Mouse (Mus musculus): ENCODE data around the gene Kansl1l. TPM values are rescaled to one million over a fixed set of nuclear protein-coding genes. Genes with fewer than 3 reads are reported as not detected.

Gene Kansl1l
- polyA plus RNA-seq, 1 experiment = 14.5 TPM

GRCm38 (mm10) chr1:66820241-66820640 lies 2.9 kb upstream of the Kansl1l start:
- Histone ChIP-seq H3K4me3 (ENCODE audit: insufficient read depth, low read length) (no peak overlapping the region), H3K27ac (ENCODE audit: insufficient read depth, low read depth, low read length) (no peak overlapping the region), H3K4me1 (ENCODE audit: control insufficient read depth, insufficient read depth, low read length) (no peaks in the 10 kb centered on the region)
- no peak for TF ChIP-seq POLR2A (IDR thresholded peaks at IDR 0.05; ENCODE audit: borderline replicate concordance, low read depth, low read length)
- TF ChIP-seq CTCF (IDR thresholded peaks at IDR 0.05; ENCODE audit: low read depth, low read length) = no peak

DNA sequence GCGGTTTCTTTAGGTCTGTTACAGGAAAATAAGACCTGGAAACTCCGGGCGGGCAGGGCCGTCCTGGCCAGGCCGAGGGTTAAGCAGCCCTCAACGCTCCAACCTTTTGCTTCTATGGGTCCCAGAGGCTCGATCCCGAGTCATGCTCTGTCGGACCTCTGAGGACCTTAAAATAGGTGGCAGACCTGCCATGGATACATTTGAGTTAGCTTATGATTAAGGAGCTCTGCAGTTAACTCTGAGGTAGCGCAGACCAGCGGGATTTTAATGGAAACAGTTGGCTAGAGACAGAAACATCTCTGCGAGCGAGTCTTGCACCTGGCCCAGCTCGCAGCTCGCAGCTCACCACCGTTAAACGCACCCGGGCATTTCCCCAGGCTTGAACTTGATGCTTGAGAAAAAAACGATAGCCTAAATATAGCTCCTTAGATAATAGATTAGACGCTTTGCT lies 528 bp upstream of the Kansl1l start:
- peak overlapping the region; percentile 69 for H3K4me3 ChIP-seq (ENCODE audit: insufficient read depth, low read length)
- TF ChIP-seq POLR2A (IDR thresholded peaks at IDR 0.05; ENCODE audit: borderline replicate concordance, low read depth, low read length) = no peak
- no peak for TF ChIP-seq CTCF (IDR thresholded peaks at IDR 0.05; ENCODE audit: low read depth, low read length)
- H3K4me1 ChIP-seq (ENCODE audit: control insufficient read depth, insufficient read depth, low read length) = peaks cover 8% of the 10 kb centered on the region; the same call in 1 of the 2 replicates
- peak overlapping the region; percentile 9; the same call in 1 of the 2 replicates for H3K27ac ChIP-seq (ENCODE audit: insufficient read depth, low read depth, low read length)

- Histone ChIP-seq H3K4me1 (ENCODE audit: control insufficient read depth, insufficient read depth, low read length) (peaks cover 9% of the 10 kb centered on the region; the same call in 1 of the 2 replicates), H3K4me3 (ENCODE audit: insufficient read depth, low read length) (peak overlapping the region; percentile 76), H3K27ac (ENCODE audit: insufficient read depth, low read depth, low read length) (peak overlapping the region; percentile 95)
- no peak for TF ChIP-seq POLR2A (IDR thresholded peaks at IDR 0.05; ENCODE audit: borderline replicate concordance, low read depth, low read length)
- no peak for TF ChIP-seq CTCF (IDR thresholded peaks at IDR 0.05; ENCODE audit: low read depth, low read length)
These were observed 417 bp downstream of the Kansl1l start for GRCm38 (mm10) chr1:66816837-66817452.

DNA sequence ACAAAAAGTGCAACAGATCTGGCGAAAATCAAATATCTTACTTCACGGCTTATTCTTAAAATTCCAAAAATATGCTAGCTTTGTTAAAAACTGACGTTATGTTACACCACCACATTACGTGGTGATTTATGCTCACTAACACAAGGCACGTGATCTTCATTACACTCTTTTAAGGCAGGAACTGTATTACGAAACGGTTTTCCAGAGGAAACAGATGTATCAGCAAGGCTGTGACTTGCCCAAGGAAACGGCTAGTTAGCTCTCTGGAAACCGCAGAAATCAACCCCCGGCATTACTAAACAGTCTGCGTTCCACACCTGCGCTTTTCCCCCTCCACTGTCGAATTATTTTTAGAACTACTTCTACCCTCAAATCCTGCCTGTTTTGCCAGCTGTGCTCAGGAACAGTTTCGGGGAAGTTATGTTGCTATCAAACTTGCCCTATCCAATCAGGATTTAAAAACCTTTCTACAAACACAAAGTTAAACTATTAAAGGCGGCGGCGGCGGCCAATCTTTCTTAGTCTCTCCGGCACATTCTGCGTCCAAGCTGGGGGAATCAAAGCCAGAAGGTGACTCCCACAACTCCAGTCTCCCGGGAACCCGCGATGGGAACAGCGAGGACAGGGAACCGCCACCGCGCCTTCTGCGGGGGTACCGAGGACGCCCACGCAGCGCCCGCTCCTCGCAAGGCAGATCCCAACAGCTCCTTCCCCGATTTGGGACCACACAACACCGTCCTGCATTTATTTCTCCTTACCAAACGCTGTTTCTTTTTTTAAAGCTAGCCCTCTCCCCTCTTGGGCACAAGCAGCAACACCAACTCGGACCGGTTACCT lies 1.2 kb downstream of the Kansl1l start:
- TF ChIP-seq CTCF (IDR thresholded peaks at IDR 0.05; ENCODE audit: low read depth, low read length) (no peak), POLR2A (IDR thresholded peaks at IDR 0.05; ENCODE audit: borderline replicate concordance, low read depth, low read length) (no peak)
- Histone ChIP-seq H3K4me1 (ENCODE audit: control insufficient read depth, insufficient read depth, low read length) (peaks cover 9% of the 10 kb centered on the region; the same call in 1 of the 2 replicates), H3K4me3 (ENCODE audit: insufficient read depth, low read length) (peak overlapping the region; percentile 72), H3K27ac (ENCODE audit: insufficient read depth, low read depth, low read length) (peak overlapping the region; percentile 95)

GRCm38 (mm10) chr1:66814756-66815155 lies 2.6 kb downstream of the Kansl1l start:
- TF ChIP-seq CTCF (IDR thresholded peaks at IDR 0.05; ENCODE audit: low read depth, low read length) (no peak), POLR2A (IDR thresholded peaks at IDR 0.05; ENCODE audit: borderline replicate concordance, low read depth, low read length) (no peak)
- peaks cover 9% of the 10 kb centered on the region; the same call in 1 of the 2 replicates for H3K4me1 ChIP-seq (ENCODE audit: control insufficient read depth, insufficient read depth, low read length)
- H3K27ac ChIP-seq (ENCODE audit: insufficient read depth, low read depth, low read length) = peak overlapping the region; percentile 59
- peak overlapping the region; percentile 23 for H3K4me3 ChIP-seq (ENCODE audit: insufficient read depth, low read length)

GRCm38 (mm10) chr1:66813191-66813590 lies 4.2 kb downstream of the Kansl1l start:
- TF ChIP-seq CTCF (IDR thresholded peaks at IDR 0.05; ENCODE audit: low read depth, low read length) (no peak), POLR2A (IDR thresholded peaks at IDR 0.05; ENCODE audit: borderline replicate concordance, low read depth, low read length) (no peak)
- Histone ChIP-seq H3K4me3 (ENCODE audit: insufficient read depth, low read length) (no peak overlapping the region), H3K27ac (ENCODE audit: insufficient read depth, low read depth, low read length) (no peak overlapping the region), H3K4me1 (ENCODE audit: control insufficient read depth, insufficient read depth, low read length) (peaks cover 9% of the 10 kb centered on the region; the same call in 1 of the 2 replicates)

DNA sequence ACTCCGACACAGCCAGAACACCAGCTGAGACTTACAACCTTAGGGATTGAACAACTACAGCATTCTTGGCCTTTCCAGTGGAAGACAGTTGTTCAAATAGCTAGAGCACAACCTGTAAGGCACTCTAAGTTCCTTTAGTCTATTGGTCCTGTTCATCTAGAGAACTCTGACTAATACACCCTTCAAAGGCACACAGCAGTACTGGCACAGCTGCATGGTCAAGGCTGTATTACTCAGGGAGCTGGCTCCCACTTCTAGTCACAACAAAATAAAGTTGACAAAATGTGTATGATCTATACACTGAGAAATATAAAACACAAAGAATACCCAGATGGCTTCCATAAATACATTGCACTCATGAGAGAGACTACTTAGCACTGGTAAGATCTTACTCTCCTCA lies 10.5 kb downstream of the Kansl1l start:
- Histone ChIP-seq H3K4me3 (ENCODE audit: insufficient read depth, low read length) (no peak overlapping the region), H3K27ac (ENCODE audit: insufficient read depth, low read depth, low read length) (no peak overlapping the region), H3K4me1 (ENCODE audit: control insufficient read depth, insufficient read depth, low read length) (no peaks in the 10 kb centered on the region; the same call in 1 of the 2 replicates)
- TF ChIP-seq CTCF (IDR thresholded peaks at IDR 0.05; ENCODE audit: low read depth, low read length) (no peak), POLR2A (IDR thresholded peaks at IDR 0.05; ENCODE audit: borderline replicate concordance, low read depth, low read length) (no peak)

GRCm38 (mm10) chr1:66805408-66805807 lies 12.0 kb downstream of the Kansl1l start:
- Histone ChIP-seq H3K4me1 (ENCODE audit: control insufficient read depth, insufficient read depth, low read length) (no peaks in the 10 kb centered on the region; the same call in 1 of the 2 replicates), H3K4me3 (ENCODE audit: insufficient read depth, low read length) (no peak overlapping the region), H3K27ac (ENCODE audit: insufficient read depth, low read depth, low read length) (no peak overlapping the region)
- TF ChIP-seq POLR2A (IDR thresholded peaks at IDR 0.05; ENCODE audit: borderline replicate concordance, low read depth, low read length) = no peak
- TF ChIP-seq CTCF (IDR thresholded peaks at IDR 0.05; ENCODE audit: low read depth, low read length) = no peak

DNA sequence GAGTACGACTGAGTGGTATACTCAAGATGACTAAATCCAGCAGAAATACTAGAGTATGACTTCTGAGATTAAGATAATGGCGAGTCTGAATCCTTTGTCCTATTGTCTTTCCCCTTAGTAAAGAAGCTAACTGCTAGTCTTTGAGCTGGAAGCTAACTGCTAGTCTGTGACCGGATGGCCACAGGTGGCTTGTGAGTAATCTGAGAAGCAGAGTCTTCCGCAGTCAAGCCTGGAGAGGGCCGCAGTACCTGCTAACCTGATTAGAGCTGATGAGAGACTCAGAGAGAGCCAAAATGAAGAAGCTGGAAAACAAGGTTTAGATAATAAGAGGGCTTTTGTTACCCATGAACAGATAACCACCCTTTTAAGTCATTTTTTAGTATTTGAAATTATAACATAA lies 12.7 kb downstream of the Kansl1l start:
- TF ChIP-seq CTCF (IDR thresholded peaks at IDR 0.05; ENCODE audit: low read depth, low read length) (no peak), POLR2A (IDR thresholded peaks at IDR 0.05; ENCODE audit: borderline replicate concordance, low read depth, low read length) (no peak)
- no peaks in the 10 kb centered on the region; the same call in 1 of the 2 replicates for H3K4me1 ChIP-seq (ENCODE audit: control insufficient read depth, insufficient read depth, low read length)
- no peak overlapping the region for H3K27ac ChIP-seq (ENCODE audit: insufficient read depth, low read depth, low read length)
- no peak overlapping the region for H3K4me3 ChIP-seq (ENCODE audit: insufficient read depth, low read length)

DNA sequence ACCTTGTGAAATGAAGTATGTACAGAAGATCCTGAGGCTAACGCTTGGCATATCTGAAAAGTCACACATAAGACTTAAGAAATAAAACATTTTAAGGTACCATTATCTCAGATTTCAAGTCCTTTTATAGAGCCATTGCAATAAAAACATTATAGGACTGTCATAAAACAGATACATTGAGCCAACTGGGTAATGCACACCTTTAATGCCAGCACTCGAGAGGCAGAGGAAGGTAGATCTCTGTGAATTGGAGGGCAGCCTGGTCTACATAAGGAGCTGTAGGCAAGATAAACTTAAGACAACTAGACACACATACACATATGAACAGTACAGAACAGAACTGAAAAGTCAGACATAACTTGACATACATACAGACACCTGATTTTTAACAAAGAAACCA lies 19.4 kb downstream of the Kansl1l start:
- TF ChIP-seq CTCF (IDR thresholded peaks at IDR 0.05; ENCODE audit: low read depth, low read length) = no peak
- TF ChIP-seq POLR2A (IDR thresholded peaks at IDR 0.05; ENCODE audit: borderline replicate concordance, low read depth, low read length) = no peak
- no peak overlapping the region for H3K27ac ChIP-seq (ENCODE audit: insufficient read depth, low read depth, low read length)
- no peaks in the 10 kb centered on the region; the same call in 1 of the 2 replicates for H3K4me1 ChIP-seq (ENCODE audit: control insufficient read depth, insufficient read depth, low read length)
- no peak overlapping the region for H3K4me3 ChIP-seq (ENCODE audit: insufficient read depth, low read length)

Measured in bone marrow macrophage, adult 2 months (primary cell).